Mouse (Mus musculus): ENCODE results near the gene G530012D18Rik. TPM values are rescaled to one million over a fixed set of nuclear protein-coding genes. Genes with fewer than 3 reads are reported as not detected.
"Not testable (repeated sequence)": the region's sequence is repeated elsewhere in the genome, so short reads cannot be mapped to it uniquely, and the experiment has no call there.

The G530012D18Rik gene
- polyA plus RNA-seq, 1 experiment from 2014 or later = not detected

DNA sequence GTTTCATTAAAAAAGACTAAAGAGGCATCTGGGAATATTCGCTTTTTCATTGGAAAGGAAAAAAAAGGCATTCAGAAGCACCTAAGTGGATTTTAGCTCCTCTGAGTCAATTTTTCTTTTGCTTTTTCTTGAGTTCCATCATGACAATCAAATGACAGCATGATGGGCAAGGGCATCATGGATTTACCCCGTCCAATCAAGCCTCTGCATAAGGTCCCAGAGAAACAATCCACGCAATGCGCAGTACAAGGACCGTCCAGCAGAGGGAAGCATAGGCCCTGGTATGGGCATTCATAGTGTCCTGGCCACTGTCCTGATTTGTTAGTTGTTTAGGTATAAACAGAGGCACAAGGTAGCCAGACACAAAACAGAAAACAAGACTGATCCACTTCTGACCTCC is 6.0 kb downstream of the G530012D18Rik start:
- H3K9ac ChIP-seq; ATAC-seq (ENCODE audit: extremely low read depth, insufficient number of reproducible peaks, low FRiP score, low TSS enrichment); H3K4me1 ChIP-seq; H3K27me3 ChIP-seq (replicated peaks); H3K27ac ChIP-seq (replicated peaks); H3K4me2 ChIP-seq; H3K9me3 ChIP-seq; H3K36me3 ChIP-seq; H3K4me3 ChIP-seq: not testable (repeated sequence)
- WGBS = 28% methylated on average over 5 of the region's 5 CpGs

GRCm38 (mm10) chr1:85588697-85589096 is 13.2 kb downstream of the G530012D18Rik start:
- H3K9ac ChIP-seq; H3K4me3 ChIP-seq; H3K27ac ChIP-seq (replicated peaks); H3K4me2 ChIP-seq; H3K9me3 ChIP-seq; H3K27me3 ChIP-seq (replicated peaks); ATAC-seq (ENCODE audit: extremely low read depth, insufficient number of reproducible peaks, low FRiP score, low TSS enrichment); H3K36me3 ChIP-seq; H3K4me1 ChIP-seq: not testable (repeated sequence)
- 50% methylated on average over 1 of the region's 2 CpGs for WGBS

DNA sequence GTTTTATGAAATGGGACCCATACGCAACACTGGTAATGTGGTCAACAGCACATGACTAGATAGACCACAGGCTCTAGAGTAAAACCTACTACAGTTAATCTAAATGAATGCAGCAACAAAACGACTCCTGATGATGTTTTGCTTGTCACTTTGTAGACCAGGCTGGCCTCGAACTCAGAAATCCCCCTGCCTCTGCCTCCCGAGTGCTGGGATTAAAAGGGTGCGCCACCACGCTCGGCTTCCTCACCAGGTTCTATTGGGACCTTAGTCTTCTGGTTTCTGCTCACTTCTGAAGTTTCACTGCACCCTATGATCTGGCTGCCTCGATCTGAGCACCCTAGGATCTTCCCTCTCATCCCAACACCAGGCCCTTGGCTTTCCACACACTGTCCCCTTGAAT is 17.1 kb downstream of the G530012D18Rik start:
- not testable (repeated sequence) for H3K27me3 ChIP-seq (replicated peaks); H3K4me2 ChIP-seq; H3K4me3 ChIP-seq; H3K27ac ChIP-seq (replicated peaks); H3K9ac ChIP-seq; H3K36me3 ChIP-seq; ATAC-seq (ENCODE audit: extremely low read depth, insufficient number of reproducible peaks, low FRiP score, low TSS enrichment); H3K9me3 ChIP-seq; H3K4me1 ChIP-seq
- 74% methylated on average over 8 of the region's 8 CpGs for WGBS

DNA sequence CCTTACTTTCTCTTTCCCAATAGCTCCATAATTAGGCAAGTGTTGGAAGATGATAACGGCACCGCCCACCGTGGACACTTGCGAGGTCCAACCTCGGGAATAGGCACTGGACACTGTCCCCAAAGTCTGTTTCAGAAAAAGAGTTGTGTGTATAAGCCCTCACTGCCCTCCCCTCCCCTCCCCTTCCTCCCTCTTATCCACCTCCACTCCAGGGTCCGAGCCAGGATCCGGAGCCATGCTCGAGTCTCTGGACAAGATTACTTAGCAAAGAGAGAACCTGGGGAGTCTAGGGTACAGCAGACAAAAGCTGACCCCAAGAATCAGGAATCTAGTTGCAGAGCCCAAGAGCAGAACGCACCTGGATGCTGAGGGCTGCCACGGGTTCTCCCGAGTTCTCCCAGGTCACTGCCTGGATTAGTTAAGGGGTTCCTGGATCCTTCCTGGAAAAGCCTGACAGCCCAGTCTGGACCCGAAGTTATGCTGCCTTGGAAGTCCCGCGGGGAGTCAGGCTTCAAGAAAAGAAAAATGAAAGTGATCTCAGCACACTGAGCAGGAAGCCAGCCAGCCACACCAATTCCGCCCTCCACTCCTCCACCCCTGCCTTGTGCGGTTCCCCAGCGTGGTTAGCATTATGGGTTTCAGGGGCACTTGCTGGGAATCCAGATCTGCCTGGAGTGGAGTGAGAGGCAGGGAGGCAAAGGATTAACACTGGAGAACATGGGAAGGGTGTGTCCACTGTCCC is 23.0 kb downstream of the G530012D18Rik start, which contains the start of gene Sp110:
Gene Sp110, minus strand, starts transcription at position 547 of the 742 bp plus-strand sequence.
- H3K27me3 ChIP-seq (replicated peaks); H3K27ac ChIP-seq (replicated peaks); H3K4me2 ChIP-seq; H3K9ac ChIP-seq; ATAC-seq (ENCODE audit: extremely low read depth, insufficient number of reproducible peaks, low FRiP score, low TSS enrichment); H3K9me3 ChIP-seq; H3K4me3 ChIP-seq; H3K4me1 ChIP-seq; H3K36me3 ChIP-seq: not testable (repeated sequence)
- 66% methylated on average over 17 of the region's 17 CpGs for WGBS

- 38% methylated on average over 1 of the region's 5 CpGs for WGBS
- not testable (repeated sequence) for H3K27ac ChIP-seq (replicated peaks); H3K9ac ChIP-seq; H3K27me3 ChIP-seq (replicated peaks); ATAC-seq (ENCODE audit: extremely low read depth, insufficient number of reproducible peaks, low FRiP score, low TSS enrichment); H3K36me3 ChIP-seq; H3K9me3 ChIP-seq; H3K4me3 ChIP-seq; H3K4me1 ChIP-seq
- H3K4me2 ChIP-seq = peak within 1 kb of the TSS; percentile 43
Measured at GRCm38 (mm10) chr1:85600078-85600477, 24.6 kb downstream of the G530012D18Rik start, which contains the start of gene Sp140. Gene Sp140 (plus strand): TSS chr1:85600378.

DNA sequence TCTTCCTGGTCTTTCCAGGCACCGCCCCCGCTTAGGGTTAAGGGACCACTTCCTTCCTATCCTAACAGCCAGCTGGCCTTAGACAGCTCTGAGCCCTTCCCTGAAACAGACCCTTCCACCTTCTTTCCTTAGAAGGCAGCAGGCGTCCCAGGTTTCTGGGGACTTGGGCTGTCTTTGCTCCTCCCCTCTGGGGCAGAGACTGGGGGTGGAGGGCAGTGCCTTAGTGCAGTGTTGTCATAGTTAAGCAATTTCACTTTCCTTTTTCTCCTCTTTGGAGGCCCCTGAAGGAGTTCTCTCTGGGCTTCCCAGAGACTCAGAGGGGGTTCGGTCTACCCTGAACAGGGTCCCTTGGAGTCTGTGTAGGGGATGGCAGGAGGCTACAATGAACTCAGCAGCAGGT is 25.3 kb downstream of the G530012D18Rik start:
- H3K27me3 ChIP-seq (replicated peaks); H3K27ac ChIP-seq (replicated peaks); H3K9me3 ChIP-seq; H3K4me3 ChIP-seq; ATAC-seq (ENCODE audit: extremely low read depth, insufficient number of reproducible peaks, low FRiP score, low TSS enrichment); H3K9ac ChIP-seq; H3K4me1 ChIP-seq; H3K36me3 ChIP-seq: not testable (repeated sequence)
- H3K4me2 ChIP-seq = peak overlapping the region; percentile 43
- WGBS = 47% methylated on average over 4 of the region's 4 CpGs

DNA sequence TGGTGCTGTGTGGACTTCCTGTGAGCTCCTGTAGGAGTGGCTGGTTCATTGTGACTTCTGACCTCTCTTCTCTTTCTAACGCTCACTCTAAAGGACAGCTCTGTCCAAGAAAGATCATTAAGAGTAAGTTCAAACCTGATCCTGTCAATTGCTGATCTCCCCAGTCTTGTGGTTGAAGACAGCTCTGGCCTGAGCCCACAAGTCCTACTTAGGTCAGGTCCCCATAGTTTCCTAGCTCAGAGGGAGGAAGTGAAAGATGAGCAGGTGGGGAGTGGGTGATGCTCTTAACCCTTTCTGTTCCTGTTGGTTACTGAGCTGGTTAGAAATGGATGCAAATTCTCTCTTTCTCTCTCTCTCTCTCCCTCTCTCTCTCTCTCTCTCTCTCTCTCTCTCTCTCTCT is 28.9 kb downstream of the G530012D18Rik start:
- not testable (repeated sequence) for ATAC-seq (ENCODE audit: extremely low read depth, insufficient number of reproducible peaks, low FRiP score, low TSS enrichment); H3K9me3 ChIP-seq; H3K27ac ChIP-seq (replicated peaks); H3K4me3 ChIP-seq; H3K36me3 ChIP-seq; H3K9ac ChIP-seq; H3K4me2 ChIP-seq; H3K27me3 ChIP-seq (replicated peaks); H3K4me1 ChIP-seq
- 67% methylated on average over 1 of the region's 1 CpGs for WGBS

GRCm38 (mm10) chr1:85608361-85608760 is 32.9 kb downstream of the G530012D18Rik start:
- not testable (repeated sequence) for H3K9ac ChIP-seq; H3K4me3 ChIP-seq; ATAC-seq (ENCODE audit: extremely low read depth, insufficient number of reproducible peaks, low FRiP score, low TSS enrichment); H3K9me3 ChIP-seq; H3K4me1 ChIP-seq; H3K27me3 ChIP-seq (replicated peaks); H3K27ac ChIP-seq (replicated peaks); H3K4me2 ChIP-seq; H3K36me3 ChIP-seq
- 80% methylated on average over 4 of the region's 4 CpGs for WGBS

- not testable (repeated sequence) for ATAC-seq (ENCODE audit: extremely low read depth, insufficient number of reproducible peaks, low FRiP score, low TSS enrichment); H3K36me3 ChIP-seq; H3K9ac ChIP-seq; H3K4me1 ChIP-seq; H3K27ac ChIP-seq (replicated peaks); H3K4me3 ChIP-seq; H3K4me2 ChIP-seq; H3K9me3 ChIP-seq; H3K27me3 ChIP-seq (replicated peaks)
- no CpG with 5 or more reads among the region's 4 CpGs for WGBS
Measured at GRCm38 (mm10) chr1:85610581-85610980, 35.1 kb downstream of the G530012D18Rik start.

DNA sequence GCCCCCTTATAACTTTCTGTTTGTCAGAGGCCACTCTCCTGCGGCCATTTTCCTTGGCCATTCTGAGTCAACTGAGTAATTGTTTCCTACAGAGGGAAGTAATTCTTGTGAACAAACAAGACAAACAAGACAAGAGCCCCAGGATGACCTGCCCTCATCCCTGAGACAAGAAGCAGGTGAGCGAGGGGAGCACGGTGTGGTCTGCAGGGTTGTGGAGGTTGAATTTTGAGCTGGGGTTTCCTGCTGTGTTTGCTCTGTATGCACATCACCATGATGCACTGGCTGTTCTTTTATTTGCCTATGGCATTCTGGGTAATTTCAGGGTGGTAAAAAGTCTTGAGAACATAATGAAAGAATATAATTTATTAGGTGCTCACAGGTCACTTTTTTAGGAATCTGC is 39.6 kb downstream of the G530012D18Rik start:
- ATAC-seq (ENCODE audit: extremely low read depth, insufficient number of reproducible peaks, low FRiP score, low TSS enrichment); H3K9me3 ChIP-seq; H3K4me1 ChIP-seq; H3K4me3 ChIP-seq; H3K4me2 ChIP-seq; H3K27ac ChIP-seq (replicated peaks); H3K27me3 ChIP-seq (replicated peaks); H3K9ac ChIP-seq; H3K36me3 ChIP-seq: not testable (repeated sequence)
- WGBS = 88% methylated on average over 3 of the region's 3 CpGs

DNA sequence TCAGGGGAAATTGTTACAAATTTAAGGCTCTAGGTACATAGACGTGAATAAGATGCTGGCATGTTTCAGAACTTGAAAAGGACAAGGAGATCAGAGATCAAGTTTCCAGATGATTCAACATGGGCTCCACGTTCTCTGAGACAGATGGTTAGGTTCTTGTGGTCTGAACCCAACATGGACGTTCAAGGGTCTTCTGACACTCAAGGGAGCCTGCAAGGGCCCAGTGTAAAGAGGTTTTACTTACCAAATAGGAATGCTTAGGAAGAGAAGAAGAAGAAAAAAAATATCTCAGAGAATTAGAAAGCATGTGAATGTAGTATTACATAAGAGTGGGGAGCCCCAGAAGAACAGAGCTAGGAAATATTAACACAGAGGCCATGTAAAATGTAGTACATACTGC is 40.3 kb downstream of the G530012D18Rik start:
- not testable (repeated sequence) for ATAC-seq (ENCODE audit: extremely low read depth, insufficient number of reproducible peaks, low FRiP score, low TSS enrichment); H3K4me1 ChIP-seq; H3K9ac ChIP-seq; H3K4me3 ChIP-seq; H3K4me2 ChIP-seq; H3K27me3 ChIP-seq (replicated peaks); H3K27ac ChIP-seq (replicated peaks); H3K9me3 ChIP-seq; H3K36me3 ChIP-seq
- 52% methylated on average over 3 of the region's 3 CpGs for WGBS

- not testable (repeated sequence) for ATAC-seq (ENCODE audit: extremely low read depth, insufficient number of reproducible peaks, low FRiP score, low TSS enrichment); H3K27ac ChIP-seq (replicated peaks); H3K9me3 ChIP-seq; H3K9ac ChIP-seq; H3K4me1 ChIP-seq; H3K36me3 ChIP-seq; H3K27me3 ChIP-seq (replicated peaks); H3K4me2 ChIP-seq; H3K4me3 ChIP-seq
- WGBS = 50% methylated on average over 4 of the region's 5 CpGs
Measured at GRCm38 (mm10) chr1:85617161-85617560, 41.7 kb downstream of the G530012D18Rik start.
